Mouse (Mus musculus) bone marrow macrophage, adult 2 months (primary cell): ENCODE measurements around the gene Fbxw2.

Source experiments
- CTCF ChIP-seq: IDR thresholded peaks from 2 replicates; pipeline ENCODE4 v1.5.1; 2012; ENCODE audit warnings: low read depth, mild to moderate bottlenecking, low read length, moderate library complexity
- POLR2A ChIP-seq: IDR thresholded peaks from 2 replicates; pipeline ENCODE4 v1.6.1; 2012; ENCODE audit warnings: mild to moderate bottlenecking, low read depth, low read length, borderline replicate concordance

DNA sequence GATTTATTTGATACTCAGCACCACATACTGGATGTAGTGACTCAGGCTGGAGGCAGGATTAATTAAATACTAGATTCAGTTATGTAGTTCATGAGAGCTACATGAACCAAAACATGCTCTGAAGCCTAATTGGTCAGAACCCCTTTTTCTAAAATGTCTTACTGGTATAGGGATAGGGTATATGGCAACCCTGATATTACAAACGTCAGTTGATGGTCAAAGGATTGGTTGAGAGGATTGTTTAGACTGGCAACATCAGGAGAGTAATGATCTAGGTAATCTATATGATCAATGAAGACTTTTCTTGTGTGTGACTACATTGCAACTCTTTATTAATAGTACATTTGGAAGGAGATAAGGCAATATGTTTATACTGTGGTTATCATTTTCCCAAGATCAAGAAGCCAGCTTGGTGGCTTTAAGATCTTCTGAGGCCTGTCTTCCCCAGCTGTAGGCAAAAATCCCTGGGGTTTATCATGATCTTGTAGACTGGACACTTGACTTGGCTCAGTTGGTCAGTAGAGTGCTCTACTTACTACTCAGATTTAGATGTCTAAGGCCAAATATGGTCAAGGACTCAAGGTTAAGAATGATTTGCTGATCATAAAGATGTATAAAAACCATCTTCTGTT is 48.8 kb downstream of the Fbxw2 start:
- TF ChIP-seq CTCF: no peak
- no peak for TF ChIP-seq POLR2A
